Mouse (Mus musculus) heart, adult 10 weeks (tissue): ENCODE data around the gene Gnaq. TPM values are rescaled to one million over a fixed set of nuclear protein-coding genes. Genes with fewer than 3 reads are reported as not detected.

Experiments
- polyA plus RNA-seq: library from polyadenylated mRNA; stranded (reverse); fragments of 350-450 nt; fragmentation: Illumina TruSeq; extraction: RNeasy Lipid Tissue Mini Kit (QIAGEN cat#74804); gene quantifications from one replicate; pipeline ENCODE4 v1.2.3, GENCODE M21; 2014; ENCODE audit warnings: low read depth, low replicate concordance

Gene Gnaq
- polyA plus RNA-seq: 15.2 TPM

DNA sequence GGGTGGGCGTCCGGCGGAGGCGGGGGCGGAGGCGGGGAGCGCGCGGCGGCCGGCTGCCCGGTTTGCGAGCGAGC, at the start of gene Gnaq:
Gnaq (plus strand) TSS at position 41 of the 74 bp plus-strand sequence.

DNA sequence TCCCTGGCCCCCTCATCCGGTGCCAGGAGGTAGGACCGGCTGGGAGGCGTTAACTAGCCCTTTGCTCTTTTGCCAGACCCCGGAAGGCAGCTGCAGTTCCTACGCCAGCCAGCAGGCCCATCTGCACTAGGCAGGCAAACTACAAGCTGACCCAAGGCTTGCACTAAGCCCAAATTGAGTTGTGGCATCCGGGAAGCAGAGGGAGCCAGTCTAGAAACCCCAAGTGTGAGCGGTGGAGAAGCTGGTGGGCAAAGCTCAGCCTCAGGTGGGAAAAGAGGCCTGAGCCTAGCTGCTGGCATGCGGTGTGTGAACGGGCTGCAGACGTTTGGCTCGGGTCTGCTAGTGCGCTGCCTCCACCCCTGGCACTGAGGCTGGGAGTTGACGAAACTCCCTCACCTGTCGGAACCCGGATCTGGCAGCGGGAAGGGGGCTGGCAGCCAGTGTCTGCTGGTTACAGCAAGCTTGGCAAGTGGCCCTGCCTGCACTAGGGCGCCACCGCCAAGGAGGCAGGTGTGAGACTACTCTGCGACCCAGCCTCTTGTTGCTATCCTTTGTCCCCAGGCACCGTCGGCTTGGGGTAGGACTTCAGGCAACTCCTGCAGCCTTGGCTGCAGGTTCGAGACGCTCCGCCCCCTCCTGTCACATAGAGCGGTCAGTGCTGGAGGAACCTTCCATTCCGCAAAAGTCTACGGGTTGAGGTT, 303.1 kb downstream of the Gnaq start, which contains the start of gene Gna14:
Gna14 (plus strand) TSS at position 232 of the 701 bp plus-strand sequence.

Other genes with a start within 250 kb of the Gnaq start
- 3.6 TPM for gene Psat1, start 185.5 kb upstream of the Gnaq start, polyA plus RNA-seq
- gene Cep78, start 147.8 kb upstream of the Gnaq start, polyA plus RNA-seq: 3.9 TPM